Mouse (Mus musculus) kidney, embryonic 15.5 days (tissue): ENCODE measurements at regions not wholly inside any gene's neighbourhood (a gene's known extent, or its start where the extent isn't known, plus 50 kb on each side); places are given as distances from the start of the nearest gene placed in this dataset.
"Not testable (repeated sequence)": the region's sequence is repeated elsewhere in the genome, so short reads cannot be mapped to it uniquely, and the experiment has no call there.

Experiments
- ATAC-seq: fragments of 200-750 bp; cut with Nextera tagmentation; replicated peaks from 2 replicates; pipeline ENCODE4 v1.8.0; 2017; ENCODE audit warnings: moderate TSS enrichment; ENCODE audit not compliant: low FRiP score
- H3K27ac ChIP-seq: fragments of 300-500 bp; sonication (generic); 2 replicates; pipeline ENCODE4 v1.5.1; 2015; ENCODE audit warnings: mild to moderate bottlenecking, inconsistent platforms
- H3K27me3 ChIP-seq: fragments of 300-500 bp; sonication (generic); 2 replicates; pipeline ENCODE4 v1.6.1; 2015; ENCODE audit warnings: inconsistent platforms
- H3K36me3 ChIP-seq: fragments of 300-500 bp; sonication (generic); 2 replicates; pipeline ENCODE4 v1.6.1; 2015; ENCODE audit warnings: inconsistent platforms
- H3K4me1 ChIP-seq: fragments of 300-500 bp; sonication (generic); 2 replicates; pipeline ENCODE4 v1.6.1; 2015; ENCODE audit warnings: inconsistent platforms
- H3K4me2 ChIP-seq: fragments of 300-500 bp; sonication (generic); 2 replicates; pipeline ENCODE4 v1.6.1; 2015; ENCODE audit warnings: moderate library complexity, mild to moderate bottlenecking, inconsistent platforms
- H3K4me3 ChIP-seq: fragments of 300-500 bp; sonication (generic); replicated peaks from 2 replicates; pipeline ENCODE4 v1.5.1; 2015; ENCODE audit warnings: mild to moderate bottlenecking, inconsistent platforms
- H3K9ac ChIP-seq: fragments of 300-500 bp; sonication (generic); 2 replicates; pipeline ENCODE4 v1.6.1; 2015; ENCODE audit warnings: mild to moderate bottlenecking, inconsistent platforms
- H3K9me3 ChIP-seq: fragments of 300-500 bp; sonication (generic); replicated peaks from 2 replicates; pipeline ENCODE4 v1.6.1; 2016; ENCODE audit warnings: inconsistent platforms
- WGBS: fragments of 180-500 bp; shearing (Covaris S2); methylation state at CpG from one replicate; pipeline ENCODE4 v1.1.7; 2015; ENCODE audit warnings: mixed read lengths; 5-methylcytosine and 5-hydroxymethylcytosine counted together

- Histone ChIP-seq H3K9ac (no peak overlapping the region), H3K36me3 (no peaks in the 10 kb centered on the region), H3K9me3 (no peaks in the 10 kb centered on the region), H3K4me2 (no peak overlapping the region), H3K27me3 (no peaks in the 10 kb centered on the region), H3K27ac (no peak overlapping the region), H3K4me1 (0 out of 2 replicates have a peak, but pooled peaks cover 5% of the 10 kb centered on the region), H3K4me3 (no peak overlapping the region)
- ATAC-seq: no peak
- 89% methylated on average over 6 of the region's 6 CpGs for WGBS
These were observed 479.1 kb downstream of the Gja1 start for GRCm38 (mm10) chr10:56856186-56856585.

GRCm38 (mm10) chr10:56879744-56880143 is 502.6 kb downstream of the Gja1 start:
- H3K4me1 ChIP-seq: no peaks in the 10 kb centered on the region
- no peaks in the 10 kb centered on the region for H3K9me3 ChIP-seq
- WGBS: 72% methylated on average over 7 of the region's 7 CpGs
- no peaks in the 10 kb centered on the region for H3K36me3 ChIP-seq
- H3K27ac ChIP-seq: no peak overlapping the region
- no peak overlapping the region for H3K4me2 ChIP-seq
- ATAC-seq: no peak
- H3K27me3 ChIP-seq: no peaks in the 10 kb centered on the region
- H3K9ac ChIP-seq: no peak overlapping the region
- no peak overlapping the region for H3K4me3 ChIP-seq

- Histone ChIP-seq H3K4me2 (no peak overlapping the region), H3K27ac (no peak overlapping the region), H3K4me1 (0 out of 2 replicates have a peak, but pooled peaks cover under 1% of the 10 kb centered on the region), H3K36me3 (no peaks in the 10 kb centered on the region), H3K27me3 (no peaks in the 10 kb centered on the region), H3K4me3 (no peak overlapping the region), H3K9ac (no peak overlapping the region), H3K9me3 (no peaks in the 10 kb centered on the region)
- WGBS: 85% methylated on average over 11 of the region's 12 CpGs
- no peak for ATAC-seq
These were observed 503.0 kb downstream of the Gja1 start for GRCm38 (mm10) chr10:56880154-56880591.

GRCm38 (mm10) chr10:56884456-56885410 is 507.6 kb downstream of the Gja1 start:
- ATAC-seq: peak; percentile 52
- Histone ChIP-seq H3K9me3 (no peaks in the 10 kb centered on the region), H3K4me2 (no peak overlapping the region), H3K4me3 (no peak overlapping the region), H3K9ac (no peak overlapping the region), H3K27ac (no peak overlapping the region), H3K4me1 (0 out of 2 replicates have a peak, but pooled peaks cover 3% of the 10 kb centered on the region), H3K36me3 (no peaks in the 10 kb centered on the region), H3K27me3 (no peaks in the 10 kb centered on the region)
- 60% methylated on average over 4 of the region's 4 CpGs for WGBS

GRCm38 (mm10) chr10:56891530-56891929 is 514.4 kb downstream of the Gja1 start:
- not testable (repeated sequence) for H3K9me3 ChIP-seq, ATAC-seq, H3K4me1 ChIP-seq, H3K27ac ChIP-seq, H3K36me3 ChIP-seq, H3K27me3 ChIP-seq, H3K4me3 ChIP-seq, H3K4me2 ChIP-seq, H3K9ac ChIP-seq
- WGBS: 84% methylated on average over 2 of the region's 2 CpGs

GRCm38 (mm10) chr10:56892666-56893209 is 515.6 kb downstream of the Gja1 start:
- no peak overlapping the region for H3K4me2 ChIP-seq
- ATAC-seq: 0 out of 2 replicates have a peak, but pooled peaks have one; percentile 25
- 63% methylated on average over 10 of the region's 10 CpGs for WGBS

GRCm38 (mm10) chr10:56893210-56893705 is 516.1 kb downstream of the Gja1 start:
- H3K9ac ChIP-seq: no peak overlapping the region
- no peak overlapping the region for H3K27ac ChIP-seq
- H3K27me3 ChIP-seq: no peaks in the 10 kb centered on the region
- no peak overlapping the region for H3K4me3 ChIP-seq
- no peaks in the 10 kb centered on the region for H3K36me3 ChIP-seq
- H3K4me1 ChIP-seq: peaks cover 8% of the 10 kb centered on the region; the same call in 1 of the 2 replicates
- no peak overlapping the region for H3K4me2 ChIP-seq
- ATAC-seq: peak; percentile 49; the same call in 1 of the 2 replicates
- no peaks in the 10 kb centered on the region for H3K9me3 ChIP-seq
- 38% methylated on average over 8 of the region's 8 CpGs for WGBS

More at GRCm38 (mm10) chr10:56892666-56893209, 515.6 kb downstream of the Gja1 start:
- no peaks in the 10 kb centered on the region for H3K9me3 ChIP-seq
- H3K27ac ChIP-seq: no peak overlapping the region
- H3K4me1 ChIP-seq: peaks cover 8% of the 10 kb centered on the region; the same call in 1 of the 2 replicates
- H3K27me3 ChIP-seq: no peaks in the 10 kb centered on the region
- H3K36me3 ChIP-seq: no peaks in the 10 kb centered on the region
- no peak overlapping the region for H3K9ac ChIP-seq
- H3K4me3 ChIP-seq: no peak overlapping the region

GRCm38 (mm10) chr10:56899640-56900274 is 522.6 kb downstream of the Gja1 start:
- Histone ChIP-seq H3K4me3 (no peak overlapping the region), H3K27me3 (no peaks in the 10 kb centered on the region), H3K9me3 (no peaks in the 10 kb centered on the region), H3K9ac (no peak overlapping the region), H3K36me3 (no peaks in the 10 kb centered on the region), H3K4me1 (no peaks in the 10 kb centered on the region), H3K4me2 (no peak overlapping the region), H3K27ac (no peak overlapping the region)
- ATAC-seq: no peak
- 85% methylated on average over 5 of the region's 5 CpGs for WGBS

- H3K4me3 ChIP-seq: no peak overlapping the region
- H3K27me3 ChIP-seq: no peaks in the 10 kb centered on the region
- no peaks in the 10 kb centered on the region for H3K36me3 ChIP-seq
- no peak overlapping the region for H3K4me2 ChIP-seq
- no peak overlapping the region for H3K9ac ChIP-seq
- H3K9me3 ChIP-seq: no peaks in the 10 kb centered on the region
- 85% methylated on average over 6 of the region's 6 CpGs for WGBS
- no peak for ATAC-seq
- no peaks in the 10 kb centered on the region for H3K4me1 ChIP-seq
- H3K27ac ChIP-seq: no peak overlapping the region
These were observed 523.8 kb downstream of the Gja1 start for GRCm38 (mm10) chr10:56900914-56901313.

GRCm38 (mm10) chr10:56912711-56913110 is 535.6 kb downstream of the Gja1 start:
- H3K4me2 ChIP-seq: no peak overlapping the region
- H3K9ac ChIP-seq: no peak overlapping the region
- H3K36me3 ChIP-seq: no peaks in the 10 kb centered on the region
- no peak for ATAC-seq
- no peaks in the 10 kb centered on the region for H3K27me3 ChIP-seq
- H3K9me3 ChIP-seq: no peaks in the 10 kb centered on the region
- no peak overlapping the region for H3K27ac ChIP-seq
- 92% methylated on average over 1 of the region's 1 CpGs for WGBS
- H3K4me1 ChIP-seq: no peaks in the 10 kb centered on the region
- H3K4me3 ChIP-seq: no peak overlapping the region

GRCm38 (mm10) chr10:56914103-56914502 is 537.0 kb downstream of the Gja1 start:
- H3K9ac ChIP-seq: no peak overlapping the region
- H3K4me2 ChIP-seq: no peak overlapping the region
- no peak for ATAC-seq
- H3K27me3 ChIP-seq: no peaks in the 10 kb centered on the region
- WGBS: 78% methylated on average over 5 of the region's 5 CpGs
- H3K36me3 ChIP-seq: no peaks in the 10 kb centered on the region
- H3K9me3 ChIP-seq: no peaks in the 10 kb centered on the region
- H3K4me3 ChIP-seq: no peak overlapping the region
- no peaks in the 10 kb centered on the region for H3K4me1 ChIP-seq
- H3K27ac ChIP-seq: no peak overlapping the region

GRCm38 (mm10) chr10:56918412-56918811 is 541.3 kb downstream of the Gja1 start:
- WGBS: 83% methylated on average over 5 of the region's 5 CpGs
- no peaks in the 10 kb centered on the region for H3K9me3 ChIP-seq
- H3K4me3 ChIP-seq: no peak overlapping the region
- H3K27me3 ChIP-seq: no peaks in the 10 kb centered on the region
- H3K4me2 ChIP-seq: no peak overlapping the region
- peaks cover 11% of the 10 kb centered on the region for H3K4me1 ChIP-seq
- H3K36me3 ChIP-seq: no peaks in the 10 kb centered on the region
- H3K27ac ChIP-seq: no peak overlapping the region
- H3K9ac ChIP-seq: no peak overlapping the region
- no peak for ATAC-seq
